Mouse (Mus musculus): ENCODE data around the gene Arpc1a.
"Not testable (repeated sequence)": the region's sequence is repeated elsewhere in the genome, so short reads cannot be mapped to it uniquely, and the experiment has no call there.

The Arpc1a gene

GRCm38 (mm10) chr5:145083632-145084451 is at the start of gene Arpc1a, which contains the start of gene Kpna7:
Arpc1a (plus strand) TSS chr5:145083830.
Kpna7 (minus strand) TSS chr5:145084030.
- peak; percentile 83 for DNase-seq (ENCODE audit: low spot score)

- DNase-seq (ENCODE audit: low spot score), result no peak
Observed at GRCm38 (mm10) chr5:145041628-145042027, 42.0 kb upstream of the Arpc1a start.

GRCm38 (mm10) chr5:145042690-145043089 is 40.9 kb upstream of the Arpc1a start, which contains the start of gene 1700018F24Rik:
1700018F24Rik (plus strand) TSS chr5:145042990.
- not testable (repeated sequence) for DNase-seq (ENCODE audit: low spot score)

- DNase-seq (ENCODE audit: low spot score), result not testable (repeated sequence)
Observed at GRCm38 (mm10) chr5:145054187-145054586, 29.4 kb upstream of the Arpc1a start.

DNA sequence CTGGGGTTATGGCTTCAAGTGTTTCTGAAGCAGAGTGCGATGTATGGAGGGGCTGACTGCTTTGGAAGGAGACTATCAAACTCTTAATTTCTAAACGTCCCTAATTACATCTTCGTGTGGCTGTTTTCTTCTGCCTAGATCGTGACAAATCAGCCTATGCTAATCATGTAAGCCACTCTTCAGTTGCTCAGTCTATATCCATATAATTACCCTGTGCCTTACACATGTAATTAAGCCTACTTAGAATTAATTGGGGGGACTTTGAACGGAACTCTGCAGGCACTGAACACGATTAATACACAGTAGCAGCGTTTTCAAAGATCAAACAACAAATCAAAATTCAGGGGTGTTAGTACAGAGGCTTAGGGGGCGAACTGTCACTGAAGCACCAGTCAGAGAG is 25.7 kb upstream of the Arpc1a start:
- no peak for DNase-seq (ENCODE audit: low spot score)

GRCm38 (mm10) chr5:145058722-145059121 is 24.9 kb upstream of the Arpc1a start:
- no peak for DNase-seq (ENCODE audit: low spot score)

GRCm38 (mm10) chr5:145059524-145059923 is 24.1 kb upstream of the Arpc1a start:
- DNase-seq (ENCODE audit: low spot score), result no peak

- no peak for DNase-seq (ENCODE audit: low spot score)
Observed at GRCm38 (mm10) chr5:145064765-145065340, 18.8 kb upstream of the Arpc1a start.

GRCm38 (mm10) chr5:145068863-145069262 is 14.8 kb upstream of the Arpc1a start:
- no peak for DNase-seq (ENCODE audit: low spot score)

DNA sequence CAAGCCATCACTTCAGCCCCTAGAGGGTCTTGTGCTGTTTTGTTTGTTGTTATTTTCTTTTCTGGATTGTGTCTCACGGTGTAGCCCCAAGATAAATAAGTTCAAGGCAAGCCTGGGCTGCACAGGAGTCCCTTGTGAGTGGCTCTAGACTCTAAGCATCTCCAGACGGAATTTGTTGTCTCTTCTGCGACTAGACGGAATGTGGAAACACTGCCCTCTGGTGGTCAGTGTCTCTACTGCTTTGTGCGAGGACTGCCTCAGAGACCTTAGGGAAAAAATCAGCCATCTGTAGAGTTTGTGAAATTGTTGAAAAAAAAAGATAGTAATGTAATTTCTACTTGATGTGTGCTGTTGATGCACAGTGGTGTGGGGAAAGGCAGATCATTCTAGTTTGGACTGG is 13.9 kb upstream of the Arpc1a start:
- DNase-seq (ENCODE audit: low spot score), result no peak

DNA sequence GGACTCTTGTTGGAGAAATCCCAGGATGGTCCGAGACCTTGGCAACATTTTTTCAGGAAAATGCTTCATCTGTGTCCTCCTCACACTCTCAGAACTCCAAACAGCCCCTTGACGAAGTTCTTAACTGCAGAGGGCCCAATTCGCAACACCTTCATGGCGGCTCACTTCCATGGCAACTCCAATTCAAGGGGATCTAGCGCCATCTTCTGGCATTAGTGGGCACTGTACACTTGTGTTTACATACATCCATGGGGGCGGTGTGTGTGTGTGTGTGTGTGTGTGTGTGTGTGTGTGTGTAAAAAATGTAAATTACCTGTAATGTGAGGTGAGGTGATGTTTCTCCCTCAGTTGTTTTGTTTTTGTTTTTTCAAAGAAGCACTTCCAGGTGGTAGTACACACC is 12.3 kb upstream of the Arpc1a start:
- no peak for DNase-seq (ENCODE audit: low spot score)

GRCm38 (mm10) chr5:145075081-145075480 is 8.5 kb upstream of the Arpc1a start:
- no peak for DNase-seq (ENCODE audit: low spot score)

DNA sequence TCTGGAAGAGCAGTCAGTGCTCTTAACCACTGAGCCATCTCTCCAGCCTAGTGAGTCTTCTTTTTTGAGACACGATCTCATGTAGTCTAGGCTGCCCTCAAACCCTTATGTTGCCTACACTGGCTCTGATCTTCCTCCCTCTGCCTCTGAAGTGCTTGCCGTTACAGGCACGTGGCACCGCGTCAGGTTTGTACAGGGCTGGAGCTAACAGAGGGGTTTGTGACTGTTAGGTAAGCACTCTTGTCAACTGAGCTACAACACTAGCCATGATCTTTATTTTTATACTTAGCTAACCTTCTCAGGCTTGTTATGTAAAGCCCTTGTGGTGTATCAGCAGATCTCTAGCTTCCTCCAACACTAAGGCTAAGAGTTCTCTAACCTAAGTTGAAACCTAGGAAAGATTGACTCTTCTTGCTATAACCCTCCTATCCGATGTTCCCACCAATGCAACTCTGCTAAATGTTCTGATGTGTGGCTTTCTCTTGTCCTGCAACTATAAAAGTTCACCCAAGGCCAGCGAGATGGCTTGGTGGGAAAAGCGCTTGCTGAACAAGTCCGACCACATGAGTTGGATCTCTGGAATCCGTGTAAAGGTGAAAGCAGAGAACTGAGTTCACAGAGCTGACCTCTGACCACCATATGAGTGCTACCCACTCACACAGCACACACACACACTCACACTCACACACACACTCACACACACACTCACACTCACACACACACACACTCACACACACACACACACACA is 1.6 kb upstream of the Arpc1a start:
- no peak for DNase-seq (ENCODE audit: low spot score)

DNA sequence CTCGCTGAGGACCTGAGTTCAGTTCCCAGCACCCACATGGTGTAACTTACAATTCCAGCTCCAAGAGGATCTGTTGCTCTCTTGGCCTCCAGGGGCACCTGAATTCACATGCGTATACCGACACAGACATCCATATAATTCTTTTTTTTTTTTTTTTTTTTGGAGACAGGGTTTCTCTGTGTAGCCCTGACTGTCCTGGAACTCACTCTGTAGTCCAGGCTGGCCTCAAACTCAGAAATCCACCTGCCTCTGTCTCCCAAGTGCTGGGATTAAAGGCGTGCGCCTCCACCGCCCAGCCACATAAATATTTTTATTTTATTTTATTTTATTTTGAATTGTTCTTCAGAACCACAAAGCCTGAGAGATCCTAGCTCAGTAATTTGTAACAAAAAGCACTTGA is 429 bp upstream of the Arpc1a start:
- DNase-seq (ENCODE audit: low spot score), result not testable (repeated sequence)

GRCm38 (mm10) chr5:145084822-145085221 is 1.2 kb downstream of the Arpc1a start:
- DNase-seq (ENCODE audit: low spot score), result no peak

DNA sequence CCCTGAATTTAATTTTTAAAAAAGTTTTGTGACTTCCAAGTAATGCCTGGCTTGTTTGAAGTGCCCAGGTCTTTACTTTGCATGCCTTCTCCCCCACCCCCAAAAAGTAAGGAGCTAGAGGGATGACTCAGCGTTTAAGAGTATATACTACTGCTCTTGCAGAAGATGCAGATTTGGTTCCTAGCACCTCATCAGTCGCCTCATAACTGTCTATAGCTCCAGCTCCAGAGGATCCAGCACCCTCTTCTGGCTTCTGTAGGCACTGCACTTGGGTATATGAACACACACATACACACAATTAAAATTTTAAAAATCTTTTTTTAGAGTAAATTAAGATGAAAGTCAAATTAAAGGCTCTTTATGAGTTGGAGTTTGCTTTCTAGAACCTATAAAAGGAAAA is 4.6 kb downstream of the Arpc1a start:
- DNase-seq (ENCODE audit: low spot score), result no peak

GRCm38 (mm10) chr5:145089878-145090277 is 6.2 kb downstream of the Arpc1a start:
- DNase-seq (ENCODE audit: low spot score), result no peak

DNA sequence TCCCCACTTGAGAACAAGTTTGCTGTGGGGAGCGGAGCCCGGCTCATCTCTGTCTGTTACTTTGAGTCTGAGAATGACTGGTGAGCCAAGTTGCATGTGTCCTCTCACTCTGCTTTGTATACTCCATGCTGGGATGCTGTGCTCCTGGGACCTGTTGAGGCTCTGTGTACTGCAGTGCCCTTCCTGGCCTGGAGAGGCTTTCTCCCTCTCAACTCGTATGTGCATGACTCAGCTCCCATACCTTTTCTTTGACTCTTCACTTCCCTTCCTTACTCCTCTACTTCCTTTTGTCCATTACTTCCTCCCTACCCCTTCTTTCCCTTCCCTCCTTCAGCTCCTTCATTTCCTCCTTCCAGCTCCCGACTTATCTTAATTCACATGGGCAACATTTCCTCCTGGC is 12.6 kb downstream of the Arpc1a start:
- no peak for DNase-seq (ENCODE audit: low spot score)

DNA sequence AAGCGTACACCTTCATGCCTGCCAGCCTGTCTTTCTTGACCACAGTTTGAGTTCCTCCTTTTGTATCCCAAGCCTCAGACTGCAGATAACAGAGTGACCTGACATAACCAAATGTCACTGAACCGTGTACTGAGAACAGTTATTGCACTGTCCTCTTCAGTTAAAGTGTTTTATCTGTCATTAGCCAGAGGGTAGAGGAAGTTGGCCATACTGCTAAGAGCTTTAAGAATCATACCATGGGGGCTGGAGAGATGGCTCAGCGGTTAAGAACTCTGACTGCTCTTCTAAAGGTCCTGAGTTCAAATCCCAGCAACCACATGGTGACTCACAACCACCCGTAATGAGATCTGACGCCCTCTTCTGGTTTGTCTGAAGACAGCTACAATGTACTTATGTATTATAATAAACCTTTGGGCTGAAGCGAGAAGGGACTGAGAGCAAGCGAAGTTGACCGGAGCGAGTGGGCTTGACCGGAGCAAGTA is 14.8 kb downstream of the Arpc1a start:
- no peak for DNase-seq (ENCODE audit: low spot score)

DNA sequence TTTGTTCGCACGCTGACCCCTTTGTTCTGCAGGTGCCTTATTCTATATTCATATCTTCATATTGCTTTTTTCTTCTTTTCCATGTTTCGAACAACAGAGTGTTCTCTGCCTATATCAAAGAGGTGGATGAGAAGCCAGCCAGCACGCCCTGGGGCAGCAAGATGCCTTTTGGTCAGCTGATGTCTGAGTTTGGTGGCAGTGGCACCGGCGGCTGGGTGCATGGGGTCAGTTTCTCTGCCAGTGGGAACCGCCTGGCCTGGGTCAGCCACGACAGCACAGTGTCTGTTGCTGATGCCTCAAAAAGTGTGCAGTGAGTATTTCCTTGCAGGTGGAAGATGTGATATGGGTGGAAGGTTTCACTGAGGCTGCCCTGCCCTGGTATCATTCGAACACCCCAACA is 17.3 kb downstream of the Arpc1a start:
- DNase-seq (ENCODE audit: low spot score), result no peak

- DNase-seq (ENCODE audit: low spot score), result not testable (repeated sequence)
Observed at GRCm38 (mm10) chr5:145101451-145101850, 17.8 kb downstream of the Arpc1a start.

DNA sequence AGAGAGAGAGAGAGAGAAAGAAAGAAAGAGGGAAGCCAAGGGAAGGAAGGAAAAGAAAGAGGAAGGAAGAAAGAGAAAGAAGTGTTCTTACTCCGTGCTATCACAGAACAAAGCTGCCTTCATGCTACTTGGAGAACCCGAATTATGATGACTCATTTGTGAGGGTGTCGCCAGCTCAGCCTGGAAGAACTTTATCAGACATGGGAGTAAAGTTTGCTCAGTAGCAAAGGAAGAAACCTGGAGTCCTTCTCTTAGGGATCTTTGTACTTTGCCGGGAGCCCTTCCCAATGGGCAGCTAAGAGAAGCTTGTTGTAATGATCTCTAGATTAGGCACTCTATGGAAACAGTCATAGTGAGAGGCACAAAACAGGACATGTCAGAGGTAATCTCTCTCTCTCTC is 19.1 kb downstream of the Arpc1a start:
- DNase-seq (ENCODE audit: low spot score), result no peak

DNA sequence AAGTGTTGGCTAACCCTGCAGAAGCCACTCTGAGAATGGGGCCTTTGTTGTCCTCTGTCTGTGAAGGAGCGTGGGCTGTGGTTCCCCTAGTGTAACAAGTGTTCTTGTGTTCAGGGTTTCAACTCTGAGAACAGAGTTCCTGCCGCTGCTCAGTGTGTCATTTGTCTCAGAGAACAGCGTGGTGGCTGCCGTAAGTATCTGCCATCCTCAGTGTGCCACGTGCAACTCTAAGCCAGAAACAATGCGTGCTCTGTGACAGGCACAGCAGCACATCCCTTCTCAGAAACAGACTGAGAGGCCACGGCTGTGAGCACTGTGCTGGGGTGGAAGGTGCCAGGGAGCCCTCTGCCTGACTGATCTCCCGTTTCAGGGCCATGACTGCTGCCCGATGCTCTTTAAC is 20.7 kb downstream of the Arpc1a start:
- no peak for DNase-seq (ENCODE audit: low spot score)

All from urinary bladder, postnatal 10 days (tissue).